Mouse (Mus musculus): ENCODE data around the gene Gm3336. TPM values are rescaled to one million over a fixed set of nuclear protein-coding genes. Genes with fewer than 3 reads are reported as not detected.

The Gm3336 gene
- polyA plus RNA-seq, 1 experiment: not detected

GRCm38 (mm10) chr8:70744806-70745205, 26.5 kb downstream of the Gm3336 start:
- Histone ChIP-seq H3K4me3 (ENCODE audit: insufficient read depth, low read depth, low read length) (0 out of 2 replicates have a peak overlapping the region, but pooled peaks have one; percentile 59), H3K4me1 (ENCODE audit: control insufficient read depth, insufficient read depth, insufficient read length, low read length) (peaks cover 4% of the 10 kb centered on the region), H3K27ac (replicated peaks; ENCODE audit: low read depth, low read length) (peak overlapping the region; percentile 30)

GRCm38 (mm10) chr8:70745691-70746220, 27.4 kb downstream of the Gm3336 start:
- peaks cover 4% of the 10 kb centered on the region for H3K4me1 ChIP-seq (ENCODE audit: control insufficient read depth, insufficient read depth, insufficient read length, low read length)
- H3K27ac ChIP-seq (replicated peaks; ENCODE audit: low read depth, low read length): no peak overlapping the region
- H3K4me3 ChIP-seq (ENCODE audit: insufficient read depth, low read depth, low read length): no peak overlapping the region

GRCm38 (mm10) chr8:70746676-70747075, 28.3 kb downstream of the Gm3336 start:
- Histone ChIP-seq H3K4me3 (ENCODE audit: insufficient read depth, low read depth, low read length) (no peak overlapping the region), H3K4me1 (ENCODE audit: control insufficient read depth, insufficient read depth, insufficient read length, low read length) (peaks cover 4% of the 10 kb centered on the region), H3K27ac (replicated peaks; ENCODE audit: low read depth, low read length) (no peak overlapping the region)

GRCm38 (mm10) chr8:70747211-70747890, 29.0 kb downstream of the Gm3336 start:
- Histone ChIP-seq H3K4me1 (ENCODE audit: control insufficient read depth, insufficient read depth, insufficient read length, low read length) (peaks cover 4% of the 10 kb centered on the region), H3K4me3 (ENCODE audit: insufficient read depth, low read depth, low read length) (no peak overlapping the region), H3K27ac (replicated peaks; ENCODE audit: low read depth, low read length) (no peak overlapping the region)

- Histone ChIP-seq H3K27ac (replicated peaks; ENCODE audit: low read depth, low read length) (no peak overlapping the region), H3K4me3 (ENCODE audit: insufficient read depth, low read depth, low read length) (no peak overlapping the region), H3K4me1 (ENCODE audit: control insufficient read depth, insufficient read depth, insufficient read length, low read length) (peaks cover 7% of the 10 kb centered on the region; the same call in 1 of the 2 replicates)
Observed at GRCm38 (mm10) chr8:70748246-70749096, 30.1 kb downstream of the Gm3336 start.

GRCm38 (mm10) chr8:70749097-70749674, 30.8 kb downstream of the Gm3336 start:
- H3K4me3 ChIP-seq (ENCODE audit: insufficient read depth, low read depth, low read length): no peak overlapping the region
- H3K27ac ChIP-seq (replicated peaks; ENCODE audit: low read depth, low read length): no peak overlapping the region
- H3K4me1 ChIP-seq (ENCODE audit: control insufficient read depth, insufficient read depth, insufficient read length, low read length): peaks cover 6% of the 10 kb centered on the region; the same call in 1 of the 2 replicates

GRCm38 (mm10) chr8:70750128-70750680, 31.9 kb downstream of the Gm3336 start:
- H3K27ac ChIP-seq (replicated peaks; ENCODE audit: low read depth, low read length): no peak overlapping the region
- H3K4me3 ChIP-seq (ENCODE audit: insufficient read depth, low read depth, low read length): no peak overlapping the region
- H3K4me1 ChIP-seq (ENCODE audit: control insufficient read depth, insufficient read depth, insufficient read length, low read length): peaks cover 8% of the 10 kb centered on the region

GRCm38 (mm10) chr8:70752000-70752764, 33.8 kb downstream of the Gm3336 start:
- peak overlapping the region; percentile 98 for H3K27ac ChIP-seq (replicated peaks; ENCODE audit: low read depth, low read length)
- peaks cover 9% of the 10 kb centered on the region for H3K4me1 ChIP-seq (ENCODE audit: control insufficient read depth, insufficient read depth, insufficient read length, low read length)
- no peak overlapping the region; the same call in 1 of the 2 replicates for H3K4me3 ChIP-seq (ENCODE audit: insufficient read depth, low read depth, low read length)

GRCm38 (mm10) chr8:70753151-70753550, 34.8 kb downstream of the Gm3336 start:
- Histone ChIP-seq H3K4me3 (ENCODE audit: insufficient read depth, low read depth, low read length) (peak overlapping the region; percentile 54), H3K4me1 (ENCODE audit: control insufficient read depth, insufficient read depth, insufficient read length, low read length) (peaks cover 9% of the 10 kb centered on the region), H3K27ac (replicated peaks; ENCODE audit: low read depth, low read length) (peak overlapping the region; percentile 98)

GRCm38 (mm10) chr8:70754043-70754870, 35.9 kb downstream of the Gm3336 start, which contains the start of gene Rab3a:
Gene Rab3a, plus strand, starts transcription at chr8:70754679.
- Histone ChIP-seq H3K27ac (replicated peaks; ENCODE audit: low read depth, low read length) (peak within 1 kb of the TSS; percentile 97), H3K4me1 (ENCODE audit: control insufficient read depth, insufficient read depth, insufficient read length, low read length) (peaks cover 9% of the 10 kb centered on the region), H3K4me3 (ENCODE audit: insufficient read depth, low read depth, low read length) (peak within 1 kb of the TSS; percentile 69)

GRCm38 (mm10) chr8:70754871-70755660, 36.7 kb downstream of the Gm3336 start:
- Histone ChIP-seq H3K4me3 (ENCODE audit: insufficient read depth, low read depth, low read length) (peak overlapping the region; percentile 69), H3K27ac (replicated peaks; ENCODE audit: low read depth, low read length) (peak overlapping the region; percentile 25; the same call in 1 of the 2 replicates), H3K4me1 (ENCODE audit: control insufficient read depth, insufficient read depth, insufficient read length, low read length) (peaks cover 13% of the 10 kb centered on the region)

GRCm38 (mm10) chr8:70755661-70756475, 37.5 kb downstream of the Gm3336 start:
- H3K4me1 ChIP-seq (ENCODE audit: control insufficient read depth, insufficient read depth, insufficient read length, low read length): peaks cover 14% of the 10 kb centered on the region
- no peak overlapping the region for H3K27ac ChIP-seq (replicated peaks; ENCODE audit: low read depth, low read length)
- peak overlapping the region; percentile 69; the same call in 1 of the 2 replicates for H3K4me3 ChIP-seq (ENCODE audit: insufficient read depth, low read depth, low read length)
